Mouse (Mus musculus): Measurements from ENCODE around the gene Hey2. TPM values are rescaled to one million over a fixed set of nuclear protein-coding genes. Genes with fewer than 3 reads are reported as not detected.

The Hey2 gene
- polyA plus RNA-seq, 1 experiment = 8.5 TPM

GRCm38 (mm10) chr10:30838188-30838587, 4.4 kb downstream of the Hey2 start:
- H3K4me3 ChIP-seq (replicated peaks; ENCODE audit: extremely low read depth, low read depth, low read length) = no peak overlapping the region
- no peak for DNase-seq
- 12% methylated on average over 1 of the region's 1 CpGs for WGBS

GRCm38 (mm10) chr10:30825049-30825448, 17.6 kb downstream of the Hey2 start:
- Histone ChIP-seq H3K4me3 (replicated peaks; ENCODE audit: extremely low read depth, low read depth, low read length) (no peak overlapping the region), H3K4me1 (ENCODE audit: control insufficient read depth, insufficient read depth, low read length) (no peaks in the 10 kb centered on the region)
- no peak for DNase-seq
- 0 out of 2 replicates have a peak, but pooled peaks have one; percentile 14 for TF ChIP-seq CTCF (IDR thresholded peaks at IDR 0.05; ENCODE audit: insufficient read depth, low read length)
- TF ChIP-seq POLR2A (IDR thresholded peaks at IDR 0.05; ENCODE audit: borderline replicate concordance, extremely low read depth, low read depth, low read length) = no peak
- 0% methylated on average over 1 of the region's 1 CpGs for WGBS

More at GRCm38 (mm10) chr10:30838188-30838587, 4.4 kb downstream of the Hey2 start:
- no peak for TF ChIP-seq CTCF (IDR thresholded peaks at IDR 0.05; ENCODE audit: insufficient read depth, low read length)
- no peak for TF ChIP-seq POLR2A (IDR thresholded peaks at IDR 0.05; ENCODE audit: borderline replicate concordance, extremely low read depth, low read depth, low read length)
- peaks cover 3% of the 10 kb centered on the region; the same call in 1 of the 2 replicates for H3K4me1 ChIP-seq (ENCODE audit: control insufficient read depth, insufficient read depth, low read length)

GRCm38 (mm10) chr10:30810967-30811293, 31.7 kb downstream of the Hey2 start:
- TF ChIP-seq CTCF (IDR thresholded peaks at IDR 0.05; ENCODE audit: insufficient read depth, low read length) (peak; percentile 38; the same call in 1 of the 2 replicates), POLR2A (IDR thresholded peaks at IDR 0.05; ENCODE audit: borderline replicate concordance, extremely low read depth, low read depth, low read length) (0 out of 2 replicates have a peak, but pooled peaks have one; percentile 9)
- Histone ChIP-seq H3K4me1 (ENCODE audit: control insufficient read depth, insufficient read depth, low read length) (peaks cover 3% of the 10 kb centered on the region), H3K4me3 (replicated peaks; ENCODE audit: extremely low read depth, low read depth, low read length) (peak overlapping the region; percentile 48)
- DNase-seq = peak; percentile 63
- under 1% methylated on average over 11 of the region's 11 CpGs for WGBS

GRCm38 (mm10) chr10:30810247-30810966, 32.2 kb downstream of the Hey2 start:
- no peak for TF ChIP-seq CTCF (IDR thresholded peaks at IDR 0.05; ENCODE audit: insufficient read depth, low read length)
- no peak for TF ChIP-seq POLR2A (IDR thresholded peaks at IDR 0.05; ENCODE audit: borderline replicate concordance, extremely low read depth, low read depth, low read length)
- peak; percentile 28 for DNase-seq
- peaks cover 3% of the 10 kb centered on the region for H3K4me1 ChIP-seq (ENCODE audit: control insufficient read depth, insufficient read depth, low read length)
- WGBS = 11% methylated on average over 9 of the region's 9 CpGs
- peak overlapping the region; percentile 48 for H3K4me3 ChIP-seq (replicated peaks; ENCODE audit: extremely low read depth, low read depth, low read length)

GRCm38 (mm10) chr10:30803587-30804253, 38.9 kb downstream of the Hey2 start:
- peaks cover 7% of the 10 kb centered on the region for H3K4me1 ChIP-seq (ENCODE audit: control insufficient read depth, insufficient read depth, low read length)
- no peak for DNase-seq
- TF ChIP-seq CTCF (IDR thresholded peaks at IDR 0.05; ENCODE audit: insufficient read depth, low read length) (no peak), POLR2A (IDR thresholded peaks at IDR 0.05; ENCODE audit: borderline replicate concordance, extremely low read depth, low read depth, low read length) (no peak)
- peak overlapping the region; percentile 96 for H3K4me3 ChIP-seq (replicated peaks; ENCODE audit: extremely low read depth, low read depth, low read length)
- 22% methylated on average over 7 of the region's 7 CpGs for WGBS

- Histone ChIP-seq H3K4me3 (replicated peaks; ENCODE audit: extremely low read depth, low read depth, low read length) (peak within 1 kb of the TSS; percentile 96), H3K4me1 (ENCODE audit: control insufficient read depth, insufficient read depth, low read length) (peaks cover 7% of the 10 kb centered on the region)
- under 1% methylated on average over 83 of the region's 89 CpGs for WGBS
- DNase-seq = peak; percentile 84
- TF ChIP-seq POLR2A (IDR thresholded peaks at IDR 0.05; ENCODE audit: borderline replicate concordance, extremely low read depth, low read depth, low read length) (peak; percentile 46; the same call in 1 of the 2 replicates), CTCF (IDR thresholded peaks at IDR 0.05; ENCODE audit: insufficient read depth, low read length) (no peak)
Observed at GRCm38 (mm10) chr10:30802681-30803586, 39.7 kb downstream of the Hey2 start, which contains the start of gene Ncoa7. Gene Ncoa7 (minus strand): TSS chr10:30803326.

GRCm38 (mm10) chr10:30802033-30802432, 40.6 kb downstream of the Hey2 start:
- DNase-seq = no peak
- Histone ChIP-seq H3K4me3 (replicated peaks; ENCODE audit: extremely low read depth, low read depth, low read length) (peak overlapping the region; percentile 96), H3K4me1 (ENCODE audit: control insufficient read depth, insufficient read depth, low read length) (peaks cover 7% of the 10 kb centered on the region)
- no peak for TF ChIP-seq POLR2A (IDR thresholded peaks at IDR 0.05; ENCODE audit: borderline replicate concordance, extremely low read depth, low read depth, low read length)
- 10% methylated on average over 8 of the region's 8 CpGs for WGBS

GRCm38 (mm10) chr10:30799713-30800450, 42.7 kb downstream of the Hey2 start:
- no peak for DNase-seq
- 71% methylated on average over 2 of the region's 2 CpGs for WGBS
- H3K4me3 ChIP-seq (replicated peaks; ENCODE audit: extremely low read depth, low read depth, low read length) = no peak overlapping the region
- H3K4me1 ChIP-seq (ENCODE audit: control insufficient read depth, insufficient read depth, low read length) = peaks cover 7% of the 10 kb centered on the region
- no peak for TF ChIP-seq CTCF (IDR thresholded peaks at IDR 0.05; ENCODE audit: insufficient read depth, low read length)
- TF ChIP-seq POLR2A (IDR thresholded peaks at IDR 0.05; ENCODE audit: borderline replicate concordance, extremely low read depth, low read depth, low read length) = no peak

Data from lung, adult 2 months (tissue).